12 mouse cellular contexts compared by ENCODE assay signal in genomic region chr3:51042223-51042846, GRCm38 (mm10).
DNase-seq lines count a peak whose midpoint lies in the region; ATAC-seq lines count a peak whose summit lies in the region.
"Had no signal": no experiment of that assay in that cellular context is flagged by ENCODE, and none has a peak within 500 bp of the region (broad histone marks: within the 10 kb centered on the region; RNA-seq: fewer than 3 reads in every experiment).

No protein-coding gene starts in this region.

- H3K4me2 ChIP-seq in lung, embryonic 16.5 days (ENCODE audit: low read depth, low read length) = peak overlapping the region; percentile 42
- H3K4me2 ChIP-seq in limb, embryonic 15.5 days = no peak overlapping the region
- H3K4me2 ChIP-seq: neural tube, embryonic 12.5 days had no signal

- 32% methylated on average over 17 of the region's 17 CpGs for WGBS in lung, embryonic 16.5 days
- WGBS in limb, embryonic 15.5 days = 52% methylated on average over 17 of the region's 17 CpGs

- peak overlapping the region; percentile 22; the same call in 1 of the 2 replicates for H3K4me3 ChIP-seq in lung, embryonic 16.5 days (ENCODE audit: low read length)
- H3K4me3 ChIP-seq in limb, embryonic 15.5 days = no peak overlapping the region
- H3K4me3 ChIP-seq: neural tube, embryonic 12.5 days had no signal

- no peak overlapping the region for H3K27ac ChIP-seq in lung, embryonic 16.5 days (ENCODE audit: low read length)
- H3K27ac ChIP-seq in limb, embryonic 15.5 days = peak overlapping the region; percentile 72
- H3K27ac ChIP-seq: neural tube, embryonic 12.5 days had no signal

- 0 out of 2 replicates have a peak, but pooled peaks cover 3% of the 10 kb centered on the region for H3K4me1 ChIP-seq in lung, embryonic 16.5 days (replicated peaks; ENCODE audit: control insufficient read depth, insufficient read depth, low read length)
- peaks cover 12% of the 10 kb centered on the region; the same call in 1 of the 2 replicates for H3K4me1 ChIP-seq in limb, embryonic 15.5 days
- H3K4me1 ChIP-seq: neural tube, embryonic 12.5 days had no signal

- no peaks in the 10 kb centered on the region for H3K9me3 ChIP-seq in lung, embryonic 16.5 days (ENCODE audit: control insufficient read depth, low read length)
- no peaks in the 10 kb centered on the region for H3K9me3 ChIP-seq in limb, embryonic 15.5 days
- H3K9me3 ChIP-seq: neural tube, embryonic 12.5 days had no signal

- no peaks in the 10 kb centered on the region for H3K27me3 ChIP-seq in lung, embryonic 16.5 days (ENCODE audit: control insufficient read depth, insufficient read depth, low read depth, low read length)
- no peaks in the 10 kb centered on the region for H3K27me3 ChIP-seq in limb, embryonic 15.5 days
- H3K27me3 ChIP-seq: neural tube, embryonic 12.5 days had no signal

- no peaks in the 10 kb centered on the region for H3K36me3 ChIP-seq in lung, embryonic 16.5 days (ENCODE audit: control insufficient read depth, insufficient read depth, low read length)
- no peaks in the 10 kb centered on the region for H3K36me3 ChIP-seq in limb, embryonic 15.5 days
- H3K36me3 ChIP-seq: neural tube, embryonic 12.5 days had no signal

- H3K9ac ChIP-seq in lung, embryonic 16.5 days (ENCODE audit: low read length) = no peak overlapping the region
- no peak overlapping the region for H3K9ac ChIP-seq in limb, embryonic 15.5 days
- H3K9ac ChIP-seq: neural tube, embryonic 12.5 days had no signal

- ATAC-seq in lung, embryonic 16.5 days (ENCODE audit: low read depth) = peak; percentile 62
- no peak for ATAC-seq in limb, embryonic 15.5 days (ENCODE audit: insufficient number of reproducible peaks, low FRiP score, low TSS enrichment, low read depth)
- no peak for ATAC-seq in erythroid progenitor cell, adult 5-6 weeks (replicated peaks; ENCODE audit: low FRiP score, poor library complexity, severe bottlenecking)
- ATAC-seq: inflammation-experienced regulatory T-cells, adult 6 months had no signal

- DNase-seq in embryo, embryonic 10 days (ENCODE audit: low spot score) = peak; percentile 45
- no peak for DNase-seq in embryo, embryonic 9.5 days (ENCODE audit: extremely low spot score)
- no peak for DNase-seq in lung, postnatal 14 days
- DNase-seq in adrenal gland, adult 2 months = no peak
- no peak for DNase-seq in thymus, postnatal 0 days (ENCODE audit: low spot score)
- DNase-seq: layer of hippocampus, adult 9-11 months; spleen, adult 18-20 months had no signal
